Mouse (Mus musculus) lung, adult 2 months (tissue): ENCODE results near the gene Armh4. TPM values are rescaled to one million over a fixed set of nuclear protein-coding genes. Genes with fewer than 3 reads are reported as not detected.
"Not testable (repeated sequence)": the region's sequence is repeated elsewhere in the genome, so short reads cannot be mapped to it uniquely, and the experiment has no call there.

Experiments used
- DNase-seq: peaks from one replicate; pipeline ENCODE4 v3.0.0; 2022
- H3K4me1 ChIP-seq: fragments of 200-500 bp; 2 replicates; pipeline ENCODE4 v1.6.1; 2011; ENCODE audit warnings: low read length; ENCODE audit not compliant: control insufficient read depth, insufficient read depth
- H3K4me3 ChIP-seq: fragments of 200-500 bp; replicated peaks from 2 replicates; pipeline ENCODE3; 2011; ENCODE audit warnings: low read depth, mild to moderate bottlenecking, control low read depth, low read length; ENCODE audit errors: extremely low read depth
- CTCF ChIP-seq: fragments of 200-500 bp; IDR thresholded peaks from 2 replicates; pipeline ENCODE4 v1.5.1; 2011; ENCODE audit warnings: mild to moderate bottlenecking, low read length, control low read depth; ENCODE audit not compliant: insufficient read depth
- POLR2A ChIP-seq: fragments of 200-500 bp; IDR thresholded peaks from 2 replicates; pipeline ENCODE4 v1.6.1; 2011; ENCODE audit warnings: low read depth, mild to moderate bottlenecking, control low read depth, low read length, borderline replicate concordance; ENCODE audit errors: extremely low read depth
- WGBS: fragments of 180-500 bp; shearing (Covaris S2); methylation state at CpG from one replicate; pipeline ENCODE4 v1.1.7; 2018; 5-methylcytosine and 5-hydroxymethylcytosine counted together
- polyA plus RNA-seq: library from polyadenylated mRNA; depleted of rRNA; stranded (reverse); fragments of >200 nt; gene quantifications from 2 replicates; pipeline ENCODE4 v1.2.3, GENCODE M21; 2012; rRNA removed

The Armh4 gene
- 1.6 and 2.3 TPM in 2 replicates for polyA plus RNA-seq

GRCm38 (mm10) chr14:49782715-49783531 is at the start of gene Armh4:
Gene Armh4 (minus strand): TSS chr14:49783383.
- peak; percentile 37 for DNase-seq
- 3% methylated on average over 24 of the region's 24 CpGs for WGBS
- TF ChIP-seq CTCF (no peak), POLR2A (no peak)
- H3K4me1 ChIP-seq = no peaks in the 10 kb centered on the region
- peak within 1 kb of the TSS; percentile 39 for H3K4me3 ChIP-seq

DNA sequence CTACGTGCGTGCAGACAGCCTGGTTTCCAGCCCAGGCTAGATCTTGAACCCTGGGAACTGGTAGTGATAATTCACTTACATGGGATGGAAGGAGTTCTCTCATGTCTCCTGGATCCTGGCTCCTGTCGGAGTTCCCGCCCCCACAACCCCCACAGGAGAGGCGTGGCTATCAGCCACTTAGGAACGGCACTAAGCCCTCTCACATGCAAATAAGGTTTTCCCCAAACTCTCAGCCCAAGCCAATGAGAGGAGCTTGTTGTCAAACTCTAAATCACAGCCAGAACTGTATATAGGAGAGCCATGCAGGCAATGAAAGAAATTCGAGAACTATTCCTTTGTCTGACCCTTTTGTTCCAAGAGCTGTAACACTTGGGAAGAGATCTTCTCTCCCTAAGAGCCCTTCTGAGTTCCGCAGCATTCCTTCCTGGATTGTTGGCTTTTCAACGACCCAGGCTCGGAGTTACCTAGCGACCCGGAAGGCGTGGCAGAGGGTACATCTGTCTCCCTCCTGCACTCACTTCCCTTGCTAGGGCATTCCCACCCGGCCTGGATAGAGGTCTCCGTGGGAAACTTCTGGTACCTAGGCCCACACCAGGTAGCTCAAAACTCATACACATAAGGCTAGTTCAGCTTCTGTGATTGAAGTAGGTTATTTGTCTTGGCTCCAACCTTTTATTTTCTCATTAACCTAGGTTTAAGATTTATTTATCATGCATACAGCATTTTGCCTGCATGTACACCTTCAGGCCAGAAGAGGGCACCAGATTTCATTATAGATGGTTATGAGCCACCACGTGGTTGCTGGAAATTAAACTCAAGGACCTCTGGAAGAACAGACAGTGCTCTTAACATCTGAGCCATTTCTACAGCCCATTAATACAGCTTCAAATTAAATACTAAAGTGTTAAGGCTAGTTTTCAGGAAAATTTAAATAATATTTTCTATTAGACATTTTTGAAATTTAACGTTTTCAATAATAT is 46.3 kb upstream of the Armh4 start:
- 15% methylated on average over 17 of the region's 17 CpGs for WGBS
- H3K4me3 ChIP-seq = no peak overlapping the region
- TF ChIP-seq POLR2A (no peak), CTCF (no peak)
- no peaks in the 10 kb centered on the region for H3K4me1 ChIP-seq
- peak; percentile 20 for DNase-seq

GRCm38 (mm10) chr14:49819721-49820440 is 36.7 kb upstream of the Armh4 start:
- DNase-seq, H3K4me1 ChIP-seq, H3K4me3 ChIP-seq: not testable (repeated sequence)
- WGBS = 68% methylated on average over 8 of the region's 8 CpGs

DNA sequence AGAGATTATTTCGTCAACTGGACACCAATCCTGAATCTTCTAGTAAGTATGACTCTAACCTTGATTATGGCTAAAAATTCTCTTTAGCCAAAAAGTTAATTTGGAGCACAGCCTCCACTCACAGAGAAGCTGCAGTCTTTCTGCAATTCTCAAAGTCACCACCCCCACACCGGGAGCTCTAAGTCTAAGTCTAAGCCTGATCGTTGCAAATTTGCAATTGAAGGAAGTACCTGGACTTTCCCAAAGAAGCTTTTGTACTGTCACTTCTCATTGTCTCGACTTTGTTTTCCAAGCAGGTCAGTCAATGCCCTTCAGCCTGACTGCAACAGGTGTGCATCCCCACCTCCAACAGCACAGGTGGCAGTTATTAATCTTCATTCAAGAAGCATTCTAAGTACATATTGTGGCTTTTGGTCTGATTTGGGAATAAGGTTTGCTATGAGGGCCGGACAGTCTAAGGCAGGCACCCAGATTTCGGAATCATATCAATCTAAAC is 35.6 kb upstream of the Armh4 start:
- not testable (repeated sequence) for H3K4me1 ChIP-seq, DNase-seq
- WGBS = 80% methylated on average over 6 of the region's 6 CpGs

GRCm38 (mm10) chr14:49812966-49813365 is 29.8 kb upstream of the Armh4 start:
- DNase-seq, H3K4me3 ChIP-seq, H3K4me1 ChIP-seq: not testable (repeated sequence)
- WGBS = 82% methylated on average over 9 of the region's 9 CpGs

More for the DNA sequence above, 35.6 kb upstream of the Armh4 start:
- not testable (repeated sequence) for H3K4me3 ChIP-seq

- H3K4me3 ChIP-seq, H3K4me1 ChIP-seq, DNase-seq: not testable (repeated sequence)
Measured at GRCm38 (mm10) chr14:49805051-49805450, 21.9 kb upstream of the Armh4 start.

GRCm38 (mm10) chr14:49801444-49801843 is 18.3 kb upstream of the Armh4 start:
- no peak for DNase-seq
- no peaks in the 10 kb centered on the region for H3K4me1 ChIP-seq
- no peak overlapping the region for H3K4me3 ChIP-seq
- WGBS = 14% methylated on average over 4 of the region's 4 CpGs
- TF ChIP-seq CTCF = no peak
- TF ChIP-seq POLR2A = no peak

DNA sequence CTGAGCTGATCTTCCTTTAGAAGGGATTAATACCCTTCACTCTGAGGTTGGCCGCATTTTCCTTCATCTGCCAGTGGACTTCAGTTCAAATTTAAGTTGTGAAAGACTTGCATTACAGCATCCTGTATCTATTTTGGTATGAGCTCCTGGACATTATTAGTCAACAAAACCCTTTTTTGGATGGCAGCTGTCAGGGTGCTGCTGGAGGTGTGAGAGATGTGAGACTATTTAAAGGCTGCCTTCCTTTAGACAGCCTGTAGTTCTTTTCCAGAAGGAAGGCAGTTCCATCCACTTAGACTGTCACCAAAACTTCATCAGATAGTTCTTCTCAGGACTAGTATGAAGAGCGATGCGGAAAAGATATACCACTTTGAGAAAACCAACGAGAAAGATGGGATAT is 10.8 kb upstream of the Armh4 start:
- Histone ChIP-seq H3K4me3 (no peak overlapping the region), H3K4me1 (no peaks in the 10 kb centered on the region)
- TF ChIP-seq CTCF (no peak), POLR2A (no peak)
- 80% methylated on average over 4 of the region's 4 CpGs for WGBS
- DNase-seq = no peak

- Histone ChIP-seq H3K4me3 (no peak overlapping the region), H3K4me1 (no peaks in the 10 kb centered on the region)
- DNase-seq = no peak
- WGBS = 45% methylated on average over 4 of the region's 4 CpGs
- TF ChIP-seq POLR2A = no peak
- TF ChIP-seq CTCF = no peak
Measured at GRCm38 (mm10) chr14:49790542-49790941, 7.4 kb upstream of the Armh4 start.

GRCm38 (mm10) chr14:49785793-49786192 is 2.6 kb upstream of the Armh4 start:
- Histone ChIP-seq H3K4me3 (no peak overlapping the region), H3K4me1 (no peaks in the 10 kb centered on the region)
- TF ChIP-seq CTCF = peak; percentile 41; the same call in 1 of the 2 replicates
- no peak for TF ChIP-seq POLR2A
- WGBS = 50% methylated on average over 2 of the region's 2 CpGs
- peak; percentile 37 for DNase-seq
